Mouse (Mus musculus) C2C12 (cell line): ENCODE measurements around the gene Lysmd1.

Experiments used
- CTCF ChIP-seq: IDR thresholded peaks from one replicate; pipeline ENCODE4 v1.5.1; 2011; ENCODE audit not compliant: control insufficient read depth, insufficient read depth, insufficient read length
- MAX ChIP-seq: IDR thresholded peaks from one replicate; pipeline ENCODE4 v1.6.1; 2011; ENCODE audit warnings: mild to moderate bottlenecking, control low read depth
- MYOG ChIP-seq: IDR thresholded peaks from one replicate; pipeline ENCODE4 v1.6.1; 2011; ENCODE audit not compliant: control insufficient read depth, insufficient read length; ENCODE audit errors: extremely low read depth
- USF1 ChIP-seq: IDR thresholded peaks from one replicate; pipeline ENCODE4 v1.6.1; 2011; ENCODE audit warnings: low read depth, mild to moderate bottlenecking, control low read depth, moderate library complexity

- TF ChIP-seq CTCF: no peak
- no peak for TF ChIP-seq MYOG
- no peak for TF ChIP-seq MAX
- no peak for TF ChIP-seq USF1
These were observed 30.3 kb downstream of the Lysmd1 start for GRCm38 (mm10) chr3:95164256-95164550.
